Mouse (Mus musculus) ES-E14 (cell line): Measurements from ENCODE around the gene Gpr62. TPM values are rescaled to one million over a fixed set of nuclear protein-coding genes. Genes with fewer than 3 reads are reported as not detected.

Experiments used
- DNase-seq: peaks from one replicate; pipeline ENCODE4 v3.0.0-alpha.2; 2013; ENCODE audit warnings: low read depth, low spot score
- H3K27ac ChIP-seq: 2 replicates; pipeline ENCODE4 v1.5.1; 2012; ENCODE audit warnings: low read depth, mild to moderate bottlenecking, low read length, moderate library complexity, mixed read lengths; ENCODE audit not compliant: poor library complexity, insufficient read depth, severe bottlenecking
- H3K36me3 ChIP-seq: 2 replicates; pipeline ENCODE4 v1.6.1; 2012; ENCODE audit warnings: mild to moderate bottlenecking, low read length, moderate library complexity, mixed read lengths; ENCODE audit not compliant: control insufficient read depth, poor library complexity, insufficient read depth, severe bottlenecking
- H3K4me1 ChIP-seq, 2 experiments: fragments of 150-350 bp in 1 of 2; sonication (generic) in 1 of 2; 2 replicates each; pipeline ENCODE4 v1.6.1; 2012; ENCODE audit warnings: low read length in 2 of 2, mild to moderate bottlenecking in 1 of 2, mixed read lengths in 1 of 2; ENCODE audit not compliant: control insufficient read depth in 2 of 2, insufficient read depth in 2 of 2, poor library complexity in 1 of 2
- H3K4me3 ChIP-seq, 2 experiments: fragments of 150-350 bp in 1 of 2; sonication (generic) in 1 of 2; 2 replicates each; pipeline ENCODE4 v1.5.1; 2012; ENCODE audit warnings: low read length in 2 of 2, low read depth in 1 of 2, mild to moderate bottlenecking in 1 of 2, mixed read lengths in 1 of 2; ENCODE audit not compliant: insufficient read depth in 1 of 2, poor library complexity in 1 of 2, severe bottlenecking in 1 of 2
- H3K9ac ChIP-seq: 2 replicates; pipeline ENCODE4 v1.6.1; 2012; ENCODE audit warnings: low read depth, mild to moderate bottlenecking, low read length, mixed read lengths; ENCODE audit not compliant: poor library complexity, insufficient read depth, severe bottlenecking
- H3K9me3 ChIP-seq: fragments of 150-350 bp; sonication (generic); 2 replicates; pipeline ENCODE4 v1.6.1; 2012; ENCODE audit warnings: low read depth, mild to moderate bottlenecking, low read length; ENCODE audit not compliant: control insufficient read depth, insufficient read depth
- CHD2 ChIP-seq: IDR thresholded peaks from 2 replicates; pipeline ENCODE4 v1.6.1; 2014; ENCODE audit warnings: mild to moderate bottlenecking, low read depth, low read length, inconsistent platforms
- HCFC1 ChIP-seq: IDR thresholded peaks from 2 replicates; pipeline ENCODE4 v1.6.1; 2012; ENCODE audit warnings: low read length, inconsistent platforms, borderline replicate concordance; ENCODE audit not compliant: insufficient read depth
- MAFK ChIP-seq: IDR thresholded peaks from 2 replicates; pipeline ENCODE4 v1.6.1; 2014; ENCODE audit warnings: mild to moderate bottlenecking, low read depth, low read length, inconsistent platforms; ENCODE audit not compliant: insufficient read depth
- ZC3H11A ChIP-seq: IDR thresholded peaks from 2 replicates; pipeline ENCODE4 v1.6.1; 2012; ENCODE audit warnings: low read depth, mild to moderate bottlenecking, inconsistent platforms, low read length, borderline replicate concordance
- ZNF384 ChIP-seq: IDR thresholded peaks from 2 replicates; pipeline ENCODE4 v1.6.1; 2012; ENCODE audit warnings: low read depth, low read length, inconsistent platforms
- in situ Hi-C, 2 experiments: fragments of 600-800 bp; cut with MboI; formaldehyde crosslinking; loops; one replicate each; pipeline ENCODE4 v1.15.1; 2025; ENCODE audit warnings: low sequenced_read_pairs in 2 of 2, inconsistent platforms in 1 of 2; ENCODE audit not compliant: unreplicated experiment in 2 of 2
- total RNA-seq: library from RNA; depleted of rRNA; stranded (reverse); fragments of 300-350 nt; gene quantifications from 2 replicates; pipeline ENCODE4 v1.2.3, GENCODE M21; 2012

Gpr62 gene
- total RNA-seq, 1 experiment: 0.22 TPM

- H3K9me3 ChIP-seq: no peaks in the 10 kb centered on the region
- H3K36me3 ChIP-seq: peaks cover 47% of the 10 kb centered on the region
- no peak for DNase-seq
- H3K4me3 ChIP-seq: no peak overlapping the region
- peaks cover 0 to 17% of the 10 kb centered on the region in 2 experiments; a peak in 2 of 4 replicates for H3K4me1 ChIP-seq
- no peak overlapping the region for H3K27ac ChIP-seq
- in situ Hi-C loops: no loop called here
- H3K9ac ChIP-seq: no peak overlapping the region
- TF ChIP-seq CHD2 (no peak), MAFK (no peak), HCFC1 (no peak), ZNF384 (no peak), ZC3H11A (no peak)
Observed at GRCm38 (mm10) chr9:106485076-106485475, 19.3 kb upstream of the Gpr62 start.

GRCm38 (mm10) chr9:106483606-106484005 is 17.9 kb upstream of the Gpr62 start:
- H3K4me1 ChIP-seq: peaks cover 0 to 17% of the 10 kb centered on the region in 2 experiments; a peak in 2 of 4 replicates
- H3K36me3 ChIP-seq: peaks cover 52% of the 10 kb centered on the region
- no peak overlapping the region for H3K9ac ChIP-seq
- TF ChIP-seq ZC3H11A (no peak), MAFK (no peak), HCFC1 (no peak), ZNF384 (no peak), CHD2 (no peak)
- no peak overlapping the region for H3K27ac ChIP-seq
- in situ Hi-C loops: no loop called here
- no peak for DNase-seq
- no peak overlapping the region for H3K4me3 ChIP-seq
- no peaks in the 10 kb centered on the region for H3K9me3 ChIP-seq

GRCm38 (mm10) chr9:106483136-106483535 is 17.4 kb upstream of the Gpr62 start:
- no peak for DNase-seq
- TF ChIP-seq ZC3H11A (no peak), CHD2 (no peak), HCFC1 (no peak), ZNF384 (no peak), MAFK (no peak)
- in situ Hi-C loops: no loop called here

GRCm38 (mm10) chr9:106482578-106483115 is 16.9 kb upstream of the Gpr62 start:
- H3K36me3 ChIP-seq: peaks cover 52% of the 10 kb centered on the region
- no peak overlapping the region for H3K9ac ChIP-seq
- peaks cover 0 to 17% of the 10 kb centered on the region in 2 experiments; a peak in 2 of 4 replicates for H3K4me1 ChIP-seq
- H3K4me3 ChIP-seq: peak overlapping the region in 1 of 2 experiments; percentile 15; a peak in 1 of 4 replicates
- TF ChIP-seq MAFK: no peak
- no peak for TF ChIP-seq HCFC1
- no peak for TF ChIP-seq ZNF384
- no peak for TF ChIP-seq CHD2
- TF ChIP-seq ZC3H11A: no peak
- DNase-seq: no peak
- in situ Hi-C loops: no loop called here
- no peaks in the 10 kb centered on the region for H3K9me3 ChIP-seq
- no peak overlapping the region; the same call in 1 of the 2 replicates for H3K27ac ChIP-seq

More at GRCm38 (mm10) chr9:106483136-106483535, 17.4 kb upstream of the Gpr62 start:
- Histone ChIP-seq H3K4me3 (no peak overlapping the region), H3K36me3 (peaks cover 52% of the 10 kb centered on the region), H3K9me3 (no peaks in the 10 kb centered on the region), H3K4me1 (peaks cover 0 to 17% of the 10 kb centered on the region in 2 experiments; a peak in 2 of 4 replicates), H3K27ac (no peak overlapping the region; the same call in 1 of the 2 replicates), H3K9ac (no peak overlapping the region)
